Mouse (Mus musculus): ENCODE measurements around the gene Unc5b. TPM values are rescaled to one million over a fixed set of nuclear protein-coding genes. Genes with fewer than 3 reads are reported as not detected.
"Not testable (repeated sequence)": the region's sequence is repeated elsewhere in the genome, so short reads cannot be mapped to it uniquely, and the experiment has no call there.

Gene Unc5b
- 1 to 10 TPM; 1.3 to 3.3 TPM for total RNA-seq (2021)
- long read RNA-seq, experiment 1 = 0 reads
- long read RNA-seq, experiment 2 = 0 reads

GRCm38 (mm10) chr10:60831379-60831778 lies at the start of gene Unc5b:
TSS of gene Unc5b (minus strand) at chr10:60831581.
- DNase-seq (ENCODE audit: low spot score) = peak; percentile 93

GRCm38 (mm10) chr10:60879817-60880216 lies 48.4 kb upstream of the Unc5b start:
- DNase-seq (ENCODE audit: low spot score) = no peak

GRCm38 (mm10) chr10:60877075-60877474 lies 45.7 kb upstream of the Unc5b start:
- DNase-seq (ENCODE audit: low spot score) = no peak

GRCm38 (mm10) chr10:60875011-60875410 lies 43.6 kb upstream of the Unc5b start:
- DNase-seq (ENCODE audit: low spot score) = no peak

- DNase-seq (ENCODE audit: low spot score) = no peak
These were observed 31.9 kb upstream of the Unc5b start for GRCm38 (mm10) chr10:60863318-60863717.

- DNase-seq (ENCODE audit: low spot score) = no peak
These were observed 31.3 kb upstream of the Unc5b start for GRCm38 (mm10) chr10:60862477-60863293.

- DNase-seq (ENCODE audit: low spot score) = not testable (repeated sequence)
These were observed 13.9 kb upstream of the Unc5b start for GRCm38 (mm10) chr10:60845271-60845670.

GRCm38 (mm10) chr10:60838816-60839215 lies 7.4 kb upstream of the Unc5b start:
- DNase-seq (ENCODE audit: low spot score) = no peak

GRCm38 (mm10) chr10:60834949-60835348 lies 3.6 kb upstream of the Unc5b start:
- peak; percentile 74 for DNase-seq (ENCODE audit: low spot score)

- no peak for DNase-seq (ENCODE audit: low spot score)
These were observed 1.3 kb upstream of the Unc5b start for GRCm38 (mm10) chr10:60832664-60833173.

GRCm38 (mm10) chr10:60830556-60831350 lies 628 bp downstream of the Unc5b start:
- DNase-seq (ENCODE audit: low spot score) = no peak

GRCm38 (mm10) chr10:60830000-60830399 lies 1.4 kb downstream of the Unc5b start:
- no peak for DNase-seq (ENCODE audit: low spot score)

GRCm38 (mm10) chr10:60829071-60829470 lies 2.3 kb downstream of the Unc5b start:
- no peak for DNase-seq (ENCODE audit: low spot score)

GRCm38 (mm10) chr10:60827901-60828670 lies 3.3 kb downstream of the Unc5b start:
- no peak for DNase-seq (ENCODE audit: low spot score)

GRCm38 (mm10) chr10:60827266-60827665 lies 4.1 kb downstream of the Unc5b start:
- no peak for DNase-seq (ENCODE audit: low spot score)

- DNase-seq (ENCODE audit: low spot score) = no peak
These were observed 4.7 kb downstream of the Unc5b start for GRCm38 (mm10) chr10:60826461-60827237.

GRCm38 (mm10) chr10:60825955-60826354 lies 5.4 kb downstream of the Unc5b start:
- no peak for DNase-seq (ENCODE audit: low spot score)

GRCm38 (mm10) chr10:60823744-60824143 lies 7.6 kb downstream of the Unc5b start:
- DNase-seq (ENCODE audit: low spot score) = no peak

GRCm38 (mm10) chr10:60822641-60823425 lies 8.5 kb downstream of the Unc5b start:
- DNase-seq (ENCODE audit: low spot score) = no peak

All from gastrocnemius, adult 18-20 months (tissue).